Mouse (Mus musculus): ENCODE results near the gene Olfr1378. TPM values are rescaled to one million over a fixed set of nuclear protein-coding genes. Genes with fewer than 3 reads are reported as not detected.

Gene Olfr1378
- not detected in 2 replicates for polyA plus RNA-seq (2012; rRNA removed)

GRCm38 (mm10) chr11:50966230-50966629, at the start of gene Olfr1378:
TSS of gene Olfr1378 (plus strand) at chr11:50966530.

GRCm38 (mm10) chr11:50931451-50931866, 34.9 kb upstream of the Olfr1378 start, which contains the start of gene Zfp354b:
TSS of gene Zfp354b (minus strand) at chr11:50931633.

GRCm38 (mm10) chr11:50943506-50943905, 22.8 kb upstream of the Olfr1378 start, which contains the start of gene 4933414I15Rik:
TSS of gene 4933414I15Rik (minus strand) at chr11:50943765.

GRCm38 (mm10) chr11:50953665-50954064, 12.7 kb upstream of the Olfr1378 start, which contains the start of gene Prop1:
TSS of gene Prop1 (minus strand) at chr11:50953765.

GRCm38 (mm10) chr11:50981667-50982066, 15.3 kb downstream of the Olfr1378 start, which contains the start of gene Olfr1377:
TSS of gene Olfr1377 (plus strand) at chr11:50981967.

GRCm38 (mm10) chr11:51003296-51003695, 37.0 kb downstream of the Olfr1378 start, which contains the start of gene Olfr51:
TSS of gene Olfr51 (plus strand) at chr11:51003596.

GRCm38 (mm10) chr11:51013936-51014335, 47.6 kb downstream of the Olfr1378 start, which contains the start of gene Olfr54:
TSS of gene Olfr54 (plus strand) at chr11:51014236.

Other genes starting within 250 kb of the Olfr1378 start
- gene Zfp354c, start 138.8 kb upstream of the Olfr1378 start, polyA plus RNA-seq (2012; rRNA removed) = 35.9 and 38.0 TPM in 2 replicates
- 2.6 and 2.7 TPM in 2 replicates for gene Zfp879, start 125.0 kb upstream of the Olfr1378 start, polyA plus RNA-seq (2012; rRNA removed)
- 0.03 and 0.05 TPM in 2 replicates for gene Grm6, start 115.8 kb upstream of the Olfr1378 start, polyA plus RNA-seq (2012; rRNA removed)
- gene Zfp454, start 78.9 kb upstream of the Olfr1378 start, polyA plus RNA-seq (2012; rRNA removed) = 8.7 and 9.3 TPM in 2 replicates
- 25.9 and 26.2 TPM in 2 replicates for gene Zfp2, start 50.4 kb upstream of the Olfr1378 start, polyA plus RNA-seq (2012; rRNA removed)
- 3.4 and 3.8 TPM in 2 replicates for gene Zfp354b, start 34.9 kb upstream of the Olfr1378 start, polyA plus RNA-seq (2012; rRNA removed)
- not detected in 2 replicates for gene 4933414I15Rik, start 22.8 kb upstream of the Olfr1378 start, polyA plus RNA-seq (2012; rRNA removed)
- gene Prop1, start 12.8 kb upstream of the Olfr1378 start, polyA plus RNA-seq (2012; rRNA removed) = not detected in 2 replicates
- not detected in 2 replicates for gene Olfr1377, start 15.4 kb downstream of the Olfr1378 start, polyA plus RNA-seq (2012; rRNA removed)
- gene Olfr51, start 37.1 kb downstream of the Olfr1378 start, polyA plus RNA-seq (2012; rRNA removed) = not detected in 2 replicates
- not detected in 2 replicates for gene Olfr54, start 47.7 kb downstream of the Olfr1378 start, polyA plus RNA-seq (2012; rRNA removed)
- not detected in 2 replicates for gene Olfr1375, start 81.6 kb downstream of the Olfr1378 start, polyA plus RNA-seq (2012; rRNA removed)
- 12.3 and 16.9 TPM in 2 replicates for gene Zfp354a, start 92.7 kb downstream of the Olfr1378 start, polyA plus RNA-seq (2012; rRNA removed)

All from central nervous system, embryonic 18 days (tissue).